Mouse (Mus musculus): ENCODE measurements around the gene Helz. TPM values are rescaled to one million over a fixed set of nuclear protein-coding genes. Genes with fewer than 3 reads are reported as not detected.
A peak's percentile ranks its signal among the peaks of the same experiment; 100 is the strongest.
"Not testable (repeated sequence)": the region's sequence is repeated elsewhere in the genome, so short reads cannot be mapped to it uniquely, and the experiment has no call there.

The Helz gene
- total RNA-seq, 2 experiments from 2014 or later = 34.9 to 38.6 TPM

DNA sequence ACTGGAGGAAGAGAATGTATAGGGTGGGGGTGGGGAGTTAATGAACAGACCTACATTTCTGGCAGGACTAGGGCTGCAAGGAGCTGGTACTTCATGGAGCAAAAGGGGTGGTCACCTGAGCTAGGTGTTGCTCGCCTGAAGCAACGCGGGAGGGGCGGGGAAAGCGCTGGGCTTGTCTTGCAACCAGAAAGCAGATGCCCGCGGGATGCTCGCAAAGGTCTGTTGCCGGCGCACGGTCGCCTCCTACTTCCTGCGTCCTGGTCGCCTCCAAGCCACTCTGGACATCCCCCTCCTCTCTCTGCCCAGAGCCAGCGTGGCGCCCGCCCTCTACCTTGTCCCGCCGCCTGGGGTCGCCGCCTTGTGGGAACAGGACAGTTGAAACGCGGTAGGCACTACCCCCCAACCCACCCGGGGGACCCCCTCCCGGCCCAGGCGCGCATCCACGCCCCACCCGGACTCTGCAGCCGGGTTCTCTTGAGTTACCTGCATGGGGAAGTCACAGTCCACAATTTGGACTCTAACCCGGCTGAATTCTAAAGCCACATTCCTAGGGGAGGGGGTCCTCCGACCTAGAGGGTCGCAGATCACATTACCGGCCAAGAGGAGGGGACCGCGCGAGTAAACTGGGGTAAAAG is 946 bp upstream of the Helz start:
- DNase-seq = peak; percentile 48

DNA sequence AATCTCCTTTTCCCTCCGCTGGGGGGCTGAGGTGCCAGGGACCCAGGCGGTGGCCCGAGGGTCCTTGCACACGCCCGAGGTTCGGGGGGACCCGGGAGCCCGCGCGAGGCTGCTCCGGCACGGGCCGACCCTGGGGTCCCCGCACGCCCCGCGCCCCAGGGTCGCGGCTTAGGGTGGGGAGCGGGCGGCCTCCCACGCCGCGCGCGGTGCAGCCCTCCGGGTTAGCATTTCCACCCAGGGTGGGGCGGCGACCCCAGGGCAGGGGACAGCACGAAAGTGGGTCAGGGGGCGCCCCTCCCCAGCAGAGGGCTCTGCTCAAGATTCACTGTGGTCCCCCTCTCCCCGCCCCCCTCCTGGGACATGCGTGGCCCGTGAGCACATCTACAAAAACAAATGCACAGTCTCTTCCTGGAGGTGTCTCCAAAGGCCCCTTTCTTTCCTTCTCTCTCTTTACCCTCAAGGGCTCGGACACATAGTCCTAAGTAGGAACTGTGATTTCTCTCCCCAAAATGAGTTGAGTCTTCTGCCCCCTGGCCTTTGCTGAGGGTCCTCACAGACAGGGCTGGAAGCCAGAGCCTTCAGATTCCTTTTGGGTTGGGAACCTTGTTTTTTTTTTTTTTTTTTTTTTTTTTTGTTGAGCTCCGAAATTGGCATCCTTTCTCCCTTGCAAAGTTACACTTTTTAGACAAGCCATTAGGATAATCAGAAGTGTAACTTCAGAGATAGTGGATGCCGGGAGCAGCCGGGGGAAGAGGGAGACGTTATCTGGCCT is 660 bp downstream of the Helz start:
- DNase-seq = peak; percentile 36

More for the DNA sequence above, 946 bp upstream of the Helz start:
- intact Hi-C loops (cut with DNase I) = loop anchor here (1.0 kb wide), 1 partner anchor 95 kb away; no protein-coding TSS in a partner anchor

DNA sequence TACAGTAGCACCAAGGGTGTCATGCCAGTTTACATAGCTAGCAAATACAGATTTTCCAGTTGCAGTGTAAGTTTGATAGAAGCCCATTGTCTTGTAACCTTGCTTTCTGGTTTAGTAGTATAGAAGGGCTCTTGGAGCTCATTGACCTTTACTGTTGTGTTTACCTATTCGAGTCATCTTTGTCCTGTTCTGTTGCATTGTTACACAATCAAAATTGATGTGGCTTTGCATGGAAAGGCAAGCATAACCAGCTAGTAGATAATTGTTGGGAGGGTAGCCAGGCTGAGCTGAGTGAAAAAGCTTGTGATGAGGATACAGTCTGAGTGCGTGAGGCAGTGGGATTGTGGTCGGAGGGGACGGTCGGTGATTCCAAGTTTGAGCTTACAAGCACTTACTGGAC is 12.1 kb downstream of the Helz start:
- no peak for DNase-seq
- intact Hi-C loops (cut with DNase I) = no loop called here

More for the DNA sequence above, 660 bp downstream of the Helz start:
- intact Hi-C loops (cut with DNase I) = no loop called here

DNA sequence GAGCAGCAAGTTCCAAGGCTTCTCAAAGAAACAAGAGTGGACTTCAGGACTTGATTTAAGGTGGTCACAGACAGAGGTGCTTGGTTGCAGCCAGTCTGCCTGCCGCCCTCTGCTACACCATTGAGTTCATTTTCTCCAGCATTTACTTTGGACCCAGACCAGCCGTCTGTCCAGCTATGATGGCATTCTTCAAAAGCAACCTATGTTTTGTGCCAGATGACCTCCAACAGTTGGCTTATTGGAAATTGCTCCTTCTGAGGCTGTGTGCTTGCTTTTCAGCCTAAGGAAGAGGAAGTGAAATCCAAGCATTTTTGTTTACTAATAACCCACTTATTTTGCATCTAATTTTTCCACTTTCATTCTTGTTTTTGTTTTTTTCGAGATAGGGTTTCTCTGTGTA is 19.7 kb downstream of the Helz start:
- intact Hi-C loops (cut with DNase I) = no loop called here
- no peak for DNase-seq

DNA sequence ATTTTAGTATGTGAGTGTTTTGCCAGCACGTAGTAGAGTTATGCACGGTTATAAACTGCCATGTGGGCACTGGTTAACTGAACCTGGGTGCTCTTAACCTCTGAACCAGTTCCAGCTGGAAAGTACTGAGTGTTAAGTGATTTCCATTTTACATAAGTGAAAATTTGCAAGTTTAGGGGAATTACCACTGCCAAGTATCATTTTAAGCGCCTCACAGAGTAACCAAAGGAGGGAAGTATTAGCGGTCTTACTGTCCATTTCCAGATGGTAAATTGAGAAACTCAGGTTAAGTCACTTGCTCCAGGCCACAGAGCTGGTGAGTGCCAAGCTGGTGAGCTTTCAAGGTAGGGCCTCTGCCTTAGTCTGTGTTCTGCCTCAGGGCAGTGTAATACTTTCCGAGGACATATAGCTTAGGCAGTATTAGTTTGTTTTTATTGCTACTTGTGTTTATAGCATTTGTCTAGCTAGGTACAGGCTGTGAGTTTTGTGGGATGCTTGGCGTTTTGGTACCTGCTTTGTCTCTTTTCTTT is 20.8 kb downstream of the Helz start:
- intact Hi-C loops (cut with DNase I) = no loop called here

DNA sequence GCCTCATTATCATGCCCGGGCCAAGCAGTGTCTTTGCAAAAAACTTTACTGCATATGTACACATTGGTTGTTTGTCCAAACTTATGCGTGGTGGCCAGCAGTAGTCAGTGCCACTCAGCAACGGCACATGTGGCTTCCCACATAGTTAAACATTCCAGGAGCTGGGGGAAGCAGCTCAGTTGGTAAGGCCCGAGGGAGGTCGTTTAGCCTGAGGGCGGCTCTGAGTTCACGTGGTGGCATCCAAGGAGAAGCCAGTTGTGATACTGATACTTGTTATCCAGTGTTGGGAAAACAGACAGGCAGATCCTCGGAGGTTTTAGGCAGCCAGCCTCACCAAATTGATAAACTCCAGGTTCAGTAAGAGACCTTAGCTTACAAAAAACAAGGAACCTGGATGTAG is 23.2 kb downstream of the Helz start:
- intact Hi-C loops (cut with DNase I); DNase-seq: not testable (repeated sequence)

More for the DNA sequence above, 20.8 kb downstream of the Helz start:
- DNase-seq = no peak

DNA sequence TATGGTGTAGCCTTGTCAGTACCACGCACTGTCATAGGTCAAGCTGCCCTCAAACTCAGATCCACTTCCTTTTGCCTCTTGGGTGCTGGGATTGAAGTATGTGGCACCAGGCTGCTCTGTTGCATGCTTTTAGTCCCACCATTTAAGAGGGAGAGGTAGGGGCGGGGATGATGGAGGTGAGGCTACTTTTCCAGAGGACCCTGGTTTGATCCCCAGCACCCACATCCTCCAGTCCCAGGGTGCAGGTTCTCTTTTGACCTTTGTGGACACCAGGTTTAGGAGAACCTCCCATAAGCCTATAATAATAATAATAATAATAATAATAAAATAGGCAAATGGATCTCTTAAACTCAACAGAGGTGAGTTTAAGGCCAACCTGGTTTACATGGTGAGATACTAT is 23.6 kb downstream of the Helz start:
- no peak for DNase-seq
- intact Hi-C loops (cut with DNase I) = no loop called here

DNA sequence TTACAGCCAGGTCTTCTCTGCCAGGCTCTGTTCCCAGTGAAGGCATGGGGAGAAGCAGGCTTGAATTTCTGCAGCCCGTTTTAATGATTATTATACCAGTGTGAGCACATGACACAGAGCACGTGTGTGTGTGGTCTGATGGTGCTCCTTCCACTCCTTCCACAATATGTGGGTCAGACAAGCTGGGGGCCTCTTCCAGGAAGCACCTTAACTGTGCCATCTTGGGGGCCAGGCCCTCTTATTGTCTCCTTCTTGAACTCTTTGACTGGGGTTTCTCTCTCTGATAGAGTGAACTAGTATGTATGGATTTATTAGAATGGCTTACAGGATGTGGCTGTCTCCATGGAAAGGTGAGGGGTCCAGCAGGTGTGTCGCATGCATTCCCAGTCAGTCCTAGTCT is 24.8 kb downstream of the Helz start:
- DNase-seq = no peak
- intact Hi-C loops (cut with DNase I) = no loop called here

DNA sequence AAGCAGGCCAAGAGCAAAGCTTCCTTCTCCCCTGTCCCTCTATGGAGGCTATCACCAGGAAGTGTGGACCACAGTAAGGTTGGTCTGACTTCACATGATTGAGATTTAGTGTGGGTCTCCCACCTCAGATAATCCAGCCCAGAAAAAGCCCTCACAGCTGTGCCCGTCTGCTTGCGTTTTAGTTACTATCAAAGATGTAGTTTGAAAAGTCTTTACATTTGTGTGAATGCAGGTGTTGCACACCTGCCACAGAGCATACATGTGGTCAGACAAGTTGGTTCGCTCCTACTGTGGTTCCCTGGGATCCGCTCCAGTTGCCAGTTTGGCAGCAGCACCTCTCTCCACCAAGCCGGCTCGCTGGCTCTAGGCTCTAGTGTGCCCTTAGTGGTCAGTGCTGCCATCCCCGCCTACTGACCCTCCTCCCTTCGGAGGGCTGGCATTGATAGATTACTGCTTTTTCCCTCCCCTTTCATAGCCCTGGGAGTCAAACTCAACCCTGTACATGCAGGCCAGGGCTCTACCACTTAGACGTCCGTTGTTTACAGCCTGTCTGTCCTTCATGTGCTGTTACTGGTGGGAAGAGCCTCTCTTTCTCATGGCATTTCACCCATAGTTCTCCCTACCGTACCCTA is 25.4 kb downstream of the Helz start:
- peak; percentile 15 for DNase-seq
- intact Hi-C loops (cut with DNase I) = no loop called here

DNA sequence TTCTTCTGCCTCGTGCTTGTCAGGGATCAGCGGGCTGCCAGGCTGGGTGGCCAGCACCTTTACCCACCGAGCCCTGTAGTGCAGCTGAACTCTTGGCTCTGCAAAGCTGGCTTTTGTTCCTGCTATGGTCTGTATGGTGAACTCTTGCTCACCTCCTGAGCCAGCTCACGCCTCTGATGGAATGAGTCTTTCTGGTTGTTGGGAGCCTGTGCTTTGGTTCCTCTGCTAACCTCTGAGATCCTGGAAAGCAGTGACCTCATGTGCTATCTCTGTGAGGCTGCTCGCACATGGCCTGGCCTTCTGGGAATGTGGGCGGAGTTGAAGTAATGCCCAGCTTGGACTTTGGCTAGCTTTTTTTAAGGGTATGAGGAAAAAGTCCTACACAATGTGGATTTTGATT is 26.1 kb downstream of the Helz start:
- DNase-seq = no peak
- intact Hi-C loops (cut with DNase I) = no loop called here

DNA sequence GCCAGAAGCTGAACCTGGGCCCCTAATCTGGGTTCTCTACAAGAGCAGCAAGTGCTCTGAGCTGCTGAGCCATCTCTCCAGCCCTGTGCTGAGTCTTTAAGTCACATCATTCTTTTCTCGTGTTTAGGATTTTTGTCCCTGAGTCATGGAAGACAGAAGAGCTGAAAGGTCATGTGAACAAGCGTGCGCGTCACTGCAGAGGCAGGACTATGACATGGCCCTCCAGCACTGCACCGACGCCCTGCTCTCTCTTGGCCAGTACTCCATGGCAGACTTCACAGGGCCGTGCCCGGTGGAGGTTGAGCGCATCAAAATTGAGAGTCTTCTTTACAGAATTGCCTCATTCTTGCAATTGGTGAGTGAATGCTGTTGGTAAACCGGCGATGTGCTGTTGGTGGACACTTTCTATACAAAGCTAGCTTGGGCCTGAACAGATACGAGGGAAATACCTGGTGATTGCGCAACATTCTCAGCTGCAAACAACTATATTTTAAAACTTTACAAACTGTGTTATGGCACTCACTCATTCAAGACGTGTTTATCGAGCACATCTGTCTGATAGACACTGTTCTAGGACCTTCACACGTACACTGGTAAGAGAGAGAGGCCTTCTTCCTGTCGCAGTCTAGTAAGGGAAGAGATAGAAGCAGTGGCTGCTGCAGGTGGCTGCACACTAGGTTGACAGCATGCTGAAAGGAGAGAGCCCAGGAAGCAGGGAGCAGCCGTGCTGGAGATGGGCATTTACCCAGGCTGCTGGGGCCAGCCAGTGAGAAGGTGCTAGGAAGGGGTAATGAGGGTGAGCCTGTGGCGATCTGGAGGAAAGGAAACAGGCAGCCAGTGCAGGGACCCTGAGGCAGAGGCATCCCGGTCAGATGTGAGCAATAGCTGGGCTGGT is 27.3 kb downstream of the Helz start:
- no peak for DNase-seq
- intact Hi-C loops (cut with DNase I) = no loop called here

DNA sequence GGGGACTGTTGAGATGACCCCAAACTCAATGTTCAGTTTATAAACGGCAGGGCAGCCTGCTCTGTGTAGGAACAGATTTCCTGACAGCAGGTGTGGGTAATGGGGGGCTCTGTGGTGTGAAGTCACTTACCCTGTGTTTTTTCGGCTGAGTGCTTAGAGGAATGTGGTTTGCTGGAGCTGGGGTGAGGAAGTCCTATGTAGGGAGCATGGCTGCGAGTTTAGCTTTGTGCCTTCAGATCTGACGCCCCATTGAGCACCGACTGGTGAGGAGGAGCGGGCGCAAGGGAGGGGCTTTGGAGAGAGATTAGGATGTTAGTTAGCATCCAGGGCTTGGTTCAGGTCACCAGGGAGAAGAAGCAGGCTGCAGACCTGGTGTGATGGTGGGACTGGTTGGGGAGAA is 28.5 kb downstream of the Helz start:
- intact Hi-C loops (cut with DNase I) = no loop called here
- no peak for DNase-seq

DNA sequence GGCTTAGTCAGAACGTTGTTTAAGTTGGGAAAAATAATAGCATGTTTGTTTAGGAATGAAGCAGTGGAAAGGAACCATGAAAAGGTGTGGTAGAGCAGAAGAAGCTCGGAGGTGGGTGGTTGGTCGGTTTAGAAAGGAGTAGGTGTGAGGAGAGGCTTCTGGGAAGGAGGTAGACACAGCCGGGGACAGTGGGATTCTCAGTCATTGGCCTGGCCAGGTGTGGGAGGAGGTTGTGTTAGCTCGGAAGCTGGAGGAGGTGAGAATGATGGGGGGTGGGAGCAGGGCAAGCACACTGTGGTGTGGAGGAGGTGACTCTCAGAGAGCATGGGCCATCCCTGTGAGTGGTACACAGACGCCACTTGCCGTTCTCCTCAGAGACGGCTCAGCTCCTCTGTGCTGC is 29.7 kb downstream of the Helz start:
- DNase-seq = no peak
- intact Hi-C loops (cut with DNase I) = no loop called here

DNA sequence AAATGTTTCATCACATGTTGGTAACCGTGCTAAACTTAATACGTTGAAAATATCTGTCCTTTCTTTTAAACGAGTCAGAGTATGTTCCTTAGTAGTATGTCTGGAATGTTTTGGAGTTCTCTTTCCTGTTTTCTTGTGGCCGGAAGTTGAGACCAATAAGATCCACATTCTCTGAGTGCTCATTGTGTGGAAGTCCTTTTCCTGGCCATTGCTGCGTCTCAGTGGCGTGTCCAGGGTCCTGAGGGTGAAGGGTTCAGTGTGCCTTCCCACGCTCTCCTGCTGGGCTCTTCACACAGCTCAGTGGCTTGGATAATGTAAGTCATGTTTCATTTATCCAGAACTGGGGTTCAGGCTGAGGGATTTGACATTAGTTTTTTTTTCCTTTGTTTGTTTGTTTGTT is 30.5 kb downstream of the Helz start:
- intact Hi-C loops (cut with DNase I) = no loop called here
- DNase-seq = no peak

DNA sequence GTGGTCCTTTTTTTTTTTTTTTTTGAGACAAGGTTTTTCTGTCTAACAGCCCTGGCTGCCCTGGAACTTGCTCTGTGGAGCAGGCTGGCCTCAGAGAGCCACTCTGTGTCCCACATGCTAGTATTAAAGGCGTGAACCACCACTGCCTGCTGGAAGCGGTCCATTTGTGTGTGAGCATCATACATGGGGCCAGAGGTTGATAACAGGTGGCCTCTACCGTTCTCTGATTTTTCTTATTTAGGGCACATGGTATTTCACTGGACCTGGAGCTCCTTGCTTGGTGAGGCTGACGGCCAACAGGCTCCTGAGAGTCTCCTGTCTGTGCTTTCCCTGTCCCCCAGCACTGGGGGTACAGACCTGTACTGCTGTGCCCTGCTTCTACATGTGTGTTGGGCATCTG is 33.1 kb downstream of the Helz start:
- no peak for DNase-seq
- intact Hi-C loops (cut with DNase I) = no loop called here

DNA sequence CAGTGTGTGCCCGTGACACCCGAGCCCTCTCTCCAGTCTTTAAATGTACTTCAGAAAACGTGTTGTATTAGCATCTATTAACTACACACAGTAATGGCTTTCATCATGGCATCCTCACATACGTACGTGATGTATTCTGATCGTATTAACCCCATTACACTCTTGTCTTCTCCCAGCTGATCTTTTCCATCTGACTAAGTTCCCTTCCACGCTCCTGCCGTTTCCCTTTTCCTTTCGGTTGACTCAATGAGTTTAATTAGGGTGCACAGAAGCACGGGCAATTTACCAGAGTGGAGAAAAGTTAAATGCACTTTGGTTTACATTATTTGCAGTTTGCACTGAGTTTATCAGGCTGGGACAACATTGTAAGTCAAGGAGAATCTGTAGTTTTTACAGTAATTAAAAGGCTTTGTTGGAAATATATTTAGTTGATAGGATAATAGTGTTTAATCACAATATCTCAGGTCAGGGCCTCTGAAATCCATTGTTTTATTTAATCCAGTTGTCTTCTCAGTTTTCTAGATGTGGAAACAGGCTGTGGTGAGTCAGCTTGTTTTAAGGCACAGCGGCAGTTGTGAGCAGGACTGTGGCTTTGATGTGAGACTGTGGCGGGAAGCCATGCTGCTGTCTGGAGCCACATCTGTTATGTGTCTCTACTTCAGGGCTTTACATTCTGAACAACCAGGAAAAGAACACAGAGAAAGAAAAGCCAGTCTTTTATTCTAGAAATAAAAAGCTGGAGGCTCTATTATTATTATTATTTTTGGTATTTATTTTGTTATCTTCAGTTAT is 37.1 kb downstream of the Helz start:
- intact Hi-C loops (cut with DNase I) = no loop called here
- no peak for DNase-seq

DNA sequence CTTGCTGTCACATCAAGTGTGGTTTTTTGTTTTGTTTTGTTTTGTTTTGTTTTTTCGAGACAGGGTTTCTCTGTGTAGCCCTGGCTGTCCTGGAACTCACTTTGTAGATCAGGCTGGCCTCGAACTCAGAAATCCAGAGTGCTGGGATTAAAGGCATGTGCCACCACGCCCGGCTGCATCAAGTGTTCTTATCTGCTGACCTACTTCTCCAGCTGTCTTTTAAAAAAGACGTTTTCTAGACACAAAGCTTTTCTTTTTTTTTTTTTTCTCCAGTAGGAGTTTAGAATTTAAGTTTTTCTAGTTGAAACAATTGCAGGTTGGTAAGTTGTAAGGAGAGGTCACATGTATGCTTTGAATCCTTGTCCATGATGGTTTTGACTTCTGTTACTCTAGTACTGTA is 38.4 kb downstream of the Helz start:
- DNase-seq; intact Hi-C loops (cut with DNase I): not testable (repeated sequence)

DNA sequence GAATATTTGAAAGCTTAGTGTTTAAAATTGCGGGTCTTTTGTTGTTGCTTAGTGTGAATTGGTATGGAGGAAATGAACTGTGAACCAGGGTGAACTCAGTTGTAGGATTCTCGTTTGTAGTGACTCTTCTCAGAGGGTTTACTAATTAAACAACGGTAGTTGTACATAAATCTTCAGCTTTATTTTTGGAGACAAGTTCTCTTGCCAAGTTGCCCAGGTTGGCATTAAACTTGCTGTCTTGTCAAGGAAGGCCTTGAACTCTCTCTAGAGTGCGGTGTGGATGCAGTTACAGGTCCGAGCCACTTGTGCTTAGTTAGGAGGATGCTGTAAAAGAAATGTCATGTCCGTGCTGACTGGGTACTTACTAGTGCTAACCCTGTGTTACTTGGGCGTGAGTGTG is 39.4 kb downstream of the Helz start:
- intact Hi-C loops (cut with DNase I) = no loop called here
- DNase-seq = no peak

DNA sequence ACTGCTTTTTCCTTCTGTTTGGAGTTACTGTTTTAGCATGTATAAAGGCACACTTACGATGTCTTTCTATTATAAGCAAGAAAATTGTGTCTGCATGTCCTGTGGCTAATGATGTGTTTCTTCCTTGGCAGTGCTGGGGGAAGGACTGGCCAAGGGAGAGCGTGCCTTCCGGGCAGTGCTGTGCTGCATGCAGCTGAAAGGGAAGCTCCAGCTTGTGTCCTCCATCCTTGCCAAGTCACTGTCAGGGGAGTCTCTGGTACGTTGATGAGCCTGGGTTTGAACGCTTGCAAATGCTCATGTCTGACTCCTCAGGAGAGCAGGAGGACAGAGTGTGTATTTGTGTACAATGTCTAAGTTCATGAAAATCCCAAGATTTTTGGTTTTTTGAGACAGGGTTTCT is 44.8 kb downstream of the Helz start:
- intact Hi-C loops (cut with DNase I) = no loop called here
- peak; percentile 45 for DNase-seq

DNA sequence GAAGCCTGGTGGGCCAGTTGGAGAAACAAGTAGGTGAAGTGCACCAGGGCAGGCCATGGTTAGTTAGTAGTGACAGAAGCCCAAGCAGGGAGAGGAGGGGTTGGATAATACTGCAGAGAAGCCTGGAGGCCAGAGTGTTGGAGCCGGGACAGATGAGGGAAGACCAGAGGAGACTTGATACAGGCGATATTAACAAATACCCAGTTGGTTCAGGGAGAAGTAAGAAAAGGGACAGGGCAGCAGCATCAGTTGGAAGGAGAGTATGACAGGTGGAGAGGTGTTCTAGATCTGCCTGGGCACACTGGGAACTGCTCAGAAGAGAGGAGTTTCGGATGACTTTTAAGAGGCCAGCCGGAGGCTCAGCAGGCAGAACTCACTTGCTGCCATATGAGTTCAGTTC is 49.7 kb downstream of the Helz start:
- intact Hi-C loops (cut with DNase I) = no loop called here
- no peak for DNase-seq

Measured in left cerebral cortex, postnatal 4 days (tissue).